Mouse (Mus musculus) intestine, embryonic 15.5 days (tissue): ENCODE results near the gene Emg1. TPM values are rescaled to one million over a fixed set of nuclear protein-coding genes. Genes with fewer than 3 reads are reported as not detected.

Source experiments
- ATAC-seq: fragments of 200-750 bp; cut with Nextera tagmentation; 2 replicates; pipeline ENCODE4 v1.8.0; 2017; ENCODE audit warnings: moderate TSS enrichment, moderate library complexity
- H3K27ac ChIP-seq: fragments of 300-500 bp; sonication (generic); 2 replicates; pipeline ENCODE4 v1.5.1; 2015; ENCODE audit warnings: mild to moderate bottlenecking, inconsistent platforms
- H3K27me3 ChIP-seq: fragments of 300-500 bp; sonication (generic); replicated peaks from 2 replicates; pipeline ENCODE4 v1.6.1; 2015; ENCODE audit warnings: inconsistent platforms
- H3K36me3 ChIP-seq: fragments of 300-500 bp; sonication (generic); 2 replicates; pipeline ENCODE4 v1.6.1; 2015; ENCODE audit warnings: inconsistent platforms
- H3K4me1 ChIP-seq: fragments of 300-500 bp; sonication (generic); replicated peaks from 2 replicates; pipeline ENCODE4 v1.6.1; 2015; ENCODE audit warnings: inconsistent platforms
- H3K4me2 ChIP-seq: fragments of 300-500 bp; sonication (generic); replicated peaks from 2 replicates; pipeline ENCODE4 v1.6.1; 2015; ENCODE audit warnings: mild to moderate bottlenecking, inconsistent platforms
- H3K4me3 ChIP-seq: fragments of 300-500 bp; sonication (generic); replicated peaks from 2 replicates; pipeline ENCODE4 v1.5.1; 2015; ENCODE audit warnings: inconsistent platforms
- H3K9ac ChIP-seq: fragments of 300-500 bp; sonication (generic); 2 replicates; pipeline ENCODE4 v1.6.1; 2015; ENCODE audit warnings: inconsistent platforms
- H3K9me3 ChIP-seq: fragments of 300-500 bp; sonication (generic); 2 replicates; pipeline ENCODE4 v1.6.1; 2016; ENCODE audit warnings: inconsistent platforms
- WGBS: fragments of 180-500 bp; shearing (Covaris S2); methylation state at CpG from one replicate; pipeline ENCODE4 v1.1.7; 2015; 5-methylcytosine and 5-hydroxymethylcytosine counted together
- polyA plus RNA-seq: library from polyadenylated mRNA; unstranded; fragments of >200 nt; fragmentation: Nextera tagmentation; extraction: Ambion mirVana; gene quantifications from 2 replicates; pipeline ENCODE4 v1.2.1, GENCODE M21; 2015

Emg1 gene
- 225 and 231 TPM in 2 replicates for polyA plus RNA-seq

GRCm38 (mm10) chr6:124711824-124712782 is at the start of gene Emg1, which contains the start of gene Phb2:
TSS of gene Emg1 (minus strand) at chr6:124712178.
TSS of gene Phb2 (plus strand) at chr6:124712336.
- no peaks in the 10 kb centered on the region for H3K9me3 ChIP-seq
- peaks cover 21% of the 10 kb centered on the region for H3K36me3 ChIP-seq
- ATAC-seq = peak; percentile 96
- WGBS = under 1% methylated on average over 76 of the region's 76 CpGs
- peak within 1 kb of the TSS; percentile 88 for H3K27ac ChIP-seq
- H3K9ac ChIP-seq = peak within 1 kb of the TSS; percentile 95
- peak within 1 kb of the TSS; percentile 86 for H3K4me2 ChIP-seq
- peak within 1 kb of the TSS; percentile 96 for H3K4me3 ChIP-seq
- H3K4me1 ChIP-seq = peaks cover 32% of the 10 kb centered on the region
- no peaks in the 10 kb centered on the region for H3K27me3 ChIP-seq

GRCm38 (mm10) chr6:124759259-124759658 is 47.3 kb upstream of the Emg1 start:
- H3K27ac ChIP-seq = peak overlapping the region; percentile 96
- H3K27me3 ChIP-seq = no peaks in the 10 kb centered on the region
- peak overlapping the region; percentile 29; the same call in 1 of the 2 replicates for H3K9ac ChIP-seq
- 2% methylated on average over 5 of the region's 5 CpGs for WGBS
- H3K36me3 ChIP-seq = no peaks in the 10 kb centered on the region
- H3K4me2 ChIP-seq = peak overlapping the region; percentile 75
- ATAC-seq = peak; percentile 37
- H3K9me3 ChIP-seq = no peaks in the 10 kb centered on the region
- H3K4me1 ChIP-seq = peaks cover 30% of the 10 kb centered on the region
- H3K4me3 ChIP-seq = no peak overlapping the region; the same call in 1 of the 2 replicates

GRCm38 (mm10) chr6:124758849-124759232 is 46.9 kb upstream of the Emg1 start:
- Histone ChIP-seq H3K4me1 (peaks cover 34% of the 10 kb centered on the region), H3K36me3 (no peaks in the 10 kb centered on the region), H3K9me3 (no peaks in the 10 kb centered on the region), H3K4me2 (peak overlapping the region; percentile 75), H3K27me3 (no peaks in the 10 kb centered on the region), H3K27ac (peak overlapping the region; percentile 96), H3K9ac (peak overlapping the region; percentile 29; the same call in 1 of the 2 replicates), H3K4me3 (no peak overlapping the region; the same call in 1 of the 2 replicates)
- no peak for ATAC-seq
- WGBS = 37% methylated on average over 2 of the region's 2 CpGs

- 47% methylated on average over 5 of the region's 5 CpGs for WGBS
- peak overlapping the region; percentile 96 for H3K27ac ChIP-seq
- H3K4me3 ChIP-seq = peak overlapping the region; percentile 82
- no peaks in the 10 kb centered on the region for H3K27me3 ChIP-seq
- H3K9me3 ChIP-seq = no peaks in the 10 kb centered on the region
- peak; percentile 9; the same call in 1 of the 2 replicates for ATAC-seq
- H3K9ac ChIP-seq = peak overlapping the region; percentile 90
- no peaks in the 10 kb centered on the region for H3K36me3 ChIP-seq
- peaks cover 36% of the 10 kb centered on the region for H3K4me1 ChIP-seq
- H3K4me2 ChIP-seq = peak overlapping the region; percentile 75
Observed at GRCm38 (mm10) chr6:124757909-124758848, 46.2 kb upstream of the Emg1 start.

- no peak for ATAC-seq
- WGBS = 15% methylated on average over 5 of the region's 5 CpGs
- H3K4me1 ChIP-seq = peaks cover 36% of the 10 kb centered on the region
Observed at GRCm38 (mm10) chr6:124757351-124757880, 45.4 kb upstream of the Emg1 start.

GRCm38 (mm10) chr6:124756652-124757350 is 44.8 kb upstream of the Emg1 start:
- no peaks in the 10 kb centered on the region for H3K9me3 ChIP-seq
- H3K4me1 ChIP-seq = peaks cover 36% of the 10 kb centered on the region
- H3K27me3 ChIP-seq = no peaks in the 10 kb centered on the region
- peak; percentile 80 for ATAC-seq
- peak overlapping the region; percentile 75 for H3K4me2 ChIP-seq
- H3K27ac ChIP-seq = peak overlapping the region; percentile 96
- H3K4me3 ChIP-seq = peak overlapping the region; percentile 82
- H3K36me3 ChIP-seq = no peaks in the 10 kb centered on the region
- WGBS = under 1% methylated on average over 50 of the region's 54 CpGs
- H3K9ac ChIP-seq = peak overlapping the region; percentile 90

More at GRCm38 (mm10) chr6:124757351-124757880, 45.4 kb upstream of the Emg1 start:
- H3K9me3 ChIP-seq = no peaks in the 10 kb centered on the region
- H3K9ac ChIP-seq = peak overlapping the region; percentile 90
- peak overlapping the region; percentile 96 for H3K27ac ChIP-seq
- no peaks in the 10 kb centered on the region for H3K27me3 ChIP-seq
- H3K4me3 ChIP-seq = peak overlapping the region; percentile 82
- H3K36me3 ChIP-seq = no peaks in the 10 kb centered on the region
- peak overlapping the region; percentile 75 for H3K4me2 ChIP-seq

GRCm38 (mm10) chr6:124755831-124756595 is 44.0 kb upstream of the Emg1 start, which contains the start of the genes Gm45234 and Atn1:
TSS of gene Gm45234 (minus strand) at chr6:124756021.
TSS of gene Atn1 (minus strand) at chr6:124756524.
- no peaks in the 10 kb centered on the region for H3K9me3 ChIP-seq
- peak within 1 kb of the TSS; percentile 75 for H3K4me2 ChIP-seq
- peak within 1 kb of the TSS; percentile 82 for H3K4me3 ChIP-seq
- peak within 1 kb of the TSS; percentile 96 for H3K27ac ChIP-seq
- peak within 1 kb of the TSS; percentile 90 for H3K9ac ChIP-seq
- H3K4me1 ChIP-seq = peaks cover 36% of the 10 kb centered on the region
- no peaks in the 10 kb centered on the region for H3K27me3 ChIP-seq
- under 1% methylated on average over 67 of the region's 100 CpGs for WGBS
- peak; percentile 62 for ATAC-seq
- H3K36me3 ChIP-seq = no peaks in the 10 kb centered on the region

- WGBS = 6% methylated on average over 3 of the region's 3 CpGs
- H3K36me3 ChIP-seq = no peaks in the 10 kb centered on the region
- peaks cover 36% of the 10 kb centered on the region for H3K4me1 ChIP-seq
- peak overlapping the region; percentile 90 for H3K9ac ChIP-seq
- H3K4me2 ChIP-seq = peak overlapping the region; percentile 75
- H3K27me3 ChIP-seq = no peaks in the 10 kb centered on the region
- no peak for ATAC-seq
- peak overlapping the region; percentile 82 for H3K4me3 ChIP-seq
- H3K9me3 ChIP-seq = no peaks in the 10 kb centered on the region
- H3K27ac ChIP-seq = peak overlapping the region; percentile 96
Observed at GRCm38 (mm10) chr6:124755306-124755705, 43.3 kb upstream of the Emg1 start.

GRCm38 (mm10) chr6:124753861-124754260 is 41.9 kb upstream of the Emg1 start:
- no peak for ATAC-seq
- no peaks in the 10 kb centered on the region for H3K27me3 ChIP-seq
- H3K4me1 ChIP-seq = peaks cover 28% of the 10 kb centered on the region
- H3K36me3 ChIP-seq = peaks cover 7% of the 10 kb centered on the region
- no peaks in the 10 kb centered on the region for H3K9me3 ChIP-seq
- no peak overlapping the region for H3K4me3 ChIP-seq
- no peak overlapping the region for H3K4me2 ChIP-seq
- WGBS = 77% methylated on average over 2 of the region's 2 CpGs
- no peak overlapping the region for H3K9ac ChIP-seq
- no peak overlapping the region for H3K27ac ChIP-seq

- H3K4me1 ChIP-seq = peaks cover 33% of the 10 kb centered on the region
- no peak for ATAC-seq
Observed at GRCm38 (mm10) chr6:124750405-124750804, 38.4 kb upstream of the Emg1 start.

More at GRCm38 (mm10) chr6:124750405-124750804, 38.4 kb upstream of the Emg1 start:
- Histone ChIP-seq H3K27me3 (no peaks in the 10 kb centered on the region), H3K9ac (no peak overlapping the region), H3K36me3 (peaks cover 24% of the 10 kb centered on the region), H3K4me3 (no peak overlapping the region), H3K9me3 (no peaks in the 10 kb centered on the region), H3K4me2 (no peak overlapping the region), H3K27ac (no peak overlapping the region)
- 83% methylated on average over 8 of the region's 8 CpGs for WGBS
